Mouse (Mus musculus) heart, postnatal 0 days (tissue): ENCODE measurements around the gene Cwc25.

Source experiments
- CTCF ChIP-seq: IDR thresholded peaks from 2 replicates; pipeline ENCODE4 v1.5.1; 2016; ENCODE audit warnings: antibody characterized with exemption, control low read depth, low read depth
- EP300 ChIP-seq: IDR thresholded peaks from 2 replicates; pipeline ENCODE4 v1.6.1; 2016; ENCODE audit warnings: antibody characterized with exemption, low read depth

GRCm38 (mm10) chr11:97776497-97777128 is 10.3 kb upstream of the Cwc25 start:
- TF ChIP-seq CTCF (no peak), EP300 (no peak)
